Mouse (Mus musculus): ENCODE measurements at regions not wholly inside any gene's neighbourhood (a gene's known extent, or its start where the extent isn't known, plus 50 kb on each side); places are given as distances from the start of the nearest gene placed in this dataset.

DNA sequence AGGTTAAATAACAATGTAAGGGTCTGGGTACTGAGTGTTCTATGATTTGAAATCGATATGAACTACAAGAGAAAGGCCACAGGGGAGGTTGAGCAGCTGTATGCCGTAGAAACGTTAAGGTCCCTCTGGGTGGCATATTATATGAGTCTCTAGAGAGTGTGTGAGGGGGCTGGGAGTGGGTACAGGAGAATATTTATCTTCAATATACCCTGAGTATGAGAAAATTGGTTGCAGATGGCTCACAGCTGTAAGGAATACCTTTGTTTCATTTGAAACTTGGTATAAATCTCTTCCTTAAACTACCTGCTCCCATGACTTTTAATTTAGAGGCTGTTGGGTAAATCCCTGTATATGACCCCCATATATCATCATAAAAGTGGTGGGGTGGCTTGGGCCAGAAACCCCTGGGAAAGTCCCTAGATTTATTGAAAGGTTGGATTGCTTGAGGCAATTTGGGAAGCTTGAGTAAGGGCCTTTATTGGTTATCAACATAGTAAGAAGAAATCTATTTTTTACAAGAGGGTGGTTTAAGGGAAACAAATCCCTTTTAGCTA is 128.7 kb upstream of the Prkg2 start:
- DNase-seq (ENCODE audit: low read depth, low spot score), result no peak

DNA sequence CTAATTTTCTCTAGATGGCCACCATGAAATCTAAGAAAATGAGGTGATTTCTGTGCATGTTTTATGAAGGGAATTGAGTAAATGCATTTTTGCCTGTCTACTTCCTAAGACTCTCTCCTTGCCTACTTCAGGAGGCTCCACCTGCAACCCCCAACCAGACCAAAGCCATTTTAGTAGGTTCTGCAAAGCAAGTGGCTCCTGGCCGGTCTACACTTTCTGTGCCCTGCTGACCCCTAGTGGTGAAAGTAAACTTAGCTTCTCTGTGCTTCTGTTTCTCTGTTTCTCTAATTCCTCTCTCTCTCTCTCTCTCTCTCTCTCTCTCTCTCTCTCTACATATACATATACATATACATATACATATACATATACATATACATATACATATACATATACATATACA is 120.8 kb upstream of the Prkg2 start:
- DNase-seq (ENCODE audit: low read depth, low spot score), result peak; percentile 40

DNA sequence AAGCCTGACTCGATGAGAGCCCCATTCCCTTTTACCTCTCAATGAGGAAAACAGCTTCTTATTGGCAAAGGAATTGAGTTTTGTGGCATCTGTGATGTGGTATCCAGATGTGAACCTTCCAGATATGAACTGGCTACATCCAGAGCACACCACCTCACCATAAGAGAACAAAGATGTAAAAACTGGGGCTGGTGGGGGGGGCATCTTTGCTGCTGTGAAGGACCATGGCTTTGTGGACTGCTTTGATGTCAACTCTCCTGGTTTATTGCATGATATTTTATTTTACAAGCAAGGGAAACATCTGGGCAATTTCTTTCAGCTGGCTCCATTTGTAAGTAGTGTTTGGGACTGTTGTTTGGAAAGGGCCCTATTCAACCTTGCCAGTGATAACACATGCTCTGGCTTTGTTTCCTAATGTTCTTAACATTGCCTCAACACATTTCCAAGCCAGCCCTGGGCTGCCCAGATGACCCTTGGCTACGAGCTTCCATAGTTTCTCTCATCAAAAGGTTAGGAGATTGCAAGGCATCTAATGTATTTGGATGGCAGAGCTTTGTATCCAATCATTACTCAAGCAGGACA is 116.2 kb upstream of the Prkg2 start:
- no peak for DNase-seq (ENCODE audit: low read depth, low spot score)

DNA sequence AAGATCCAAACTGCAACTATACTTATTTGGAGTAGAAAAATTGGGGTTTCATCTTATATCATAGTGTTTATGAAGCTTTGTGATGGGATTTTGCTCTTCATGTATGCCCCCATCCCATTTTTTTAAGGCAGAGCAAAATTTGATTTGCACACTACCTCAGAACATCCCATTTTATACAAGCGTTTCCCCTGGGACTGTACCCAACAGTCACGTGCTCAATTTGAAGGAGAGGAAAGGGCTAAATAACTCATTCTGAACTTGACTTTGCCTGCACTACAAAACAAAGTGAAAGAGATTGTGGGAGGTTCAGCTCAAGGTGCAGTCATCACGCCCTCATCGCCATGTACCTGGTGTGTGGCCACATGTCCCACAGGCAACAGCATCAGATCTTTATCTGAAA is 115.1 kb upstream of the Prkg2 start:
- no peak for DNase-seq (ENCODE audit: low read depth, low spot score)

GRCm38 (mm10) chr5:99149904-99150303 is 112.8 kb upstream of the Prkg2 start:
- DNase-seq (ENCODE audit: low read depth, low spot score), result no peak

DNA sequence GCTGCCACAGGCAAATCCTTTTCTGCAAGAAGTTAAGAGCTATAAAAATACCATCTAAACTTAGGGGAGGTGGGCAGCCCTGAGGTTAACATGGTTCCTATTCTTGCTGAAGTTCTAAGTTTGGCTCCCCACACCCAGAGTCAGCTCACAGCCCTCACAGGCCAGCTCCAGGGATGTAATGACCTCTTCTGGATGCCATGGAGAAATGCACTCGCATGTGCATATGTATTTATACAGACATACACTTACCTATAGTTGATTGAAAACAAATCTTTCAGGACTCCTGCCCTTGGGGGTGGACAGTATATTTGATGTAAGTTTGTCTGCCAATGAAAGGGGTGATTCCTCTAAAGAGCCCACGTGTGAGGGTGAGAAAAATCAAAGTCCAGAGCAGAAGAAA is 95.5 kb upstream of the Prkg2 start:
- no peak for DNase-seq (ENCODE audit: low read depth, low spot score)

- no peak for DNase-seq (ENCODE audit: low read depth, low spot score)
Measured at GRCm38 (mm10) chr5:99128628-99129027, 91.5 kb upstream of the Prkg2 start.

DNA sequence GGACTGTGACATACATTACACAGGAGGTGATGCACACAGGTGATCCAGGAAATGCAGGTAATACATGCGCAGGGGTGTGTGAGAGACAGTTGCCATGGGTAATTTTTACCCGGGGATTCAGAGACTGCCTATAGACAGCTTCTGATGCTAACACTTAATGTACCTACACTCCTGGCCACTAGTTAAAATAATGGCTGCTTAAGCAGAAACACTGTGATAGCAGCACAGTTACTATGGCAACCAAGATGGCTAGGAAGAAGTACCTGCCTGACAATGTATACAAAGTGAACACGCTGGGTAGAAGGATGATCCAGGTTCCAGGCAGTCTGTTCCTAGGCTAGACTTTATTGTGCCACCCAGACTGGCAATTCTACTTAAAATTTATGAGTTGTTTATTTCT is 88.3 kb upstream of the Prkg2 start:
- DNase-seq (ENCODE audit: low read depth, low spot score), result peak; percentile 16

DNA sequence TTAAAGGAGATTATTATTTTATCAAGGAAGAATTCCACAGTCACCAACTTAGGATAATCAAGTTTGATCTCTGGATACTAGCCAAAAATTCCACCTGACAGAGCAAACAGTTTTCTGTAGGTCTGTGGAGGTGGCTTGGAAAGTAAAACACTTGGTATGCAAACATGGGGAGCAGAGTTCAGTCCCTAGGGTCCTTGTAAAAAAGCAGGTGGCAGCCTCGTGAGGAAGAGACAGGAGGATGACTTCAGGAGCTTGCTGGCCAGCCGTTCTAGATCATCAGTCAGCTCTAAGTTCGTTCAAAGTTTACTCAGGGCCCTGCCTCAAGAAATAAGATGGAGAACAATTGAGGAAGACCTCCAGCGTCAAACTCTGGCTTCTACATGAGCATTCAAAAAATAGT is 74.6 kb upstream of the Prkg2 start:
- DNase-seq (ENCODE audit: low read depth, low spot score), result no peak

- no peak for DNase-seq (ENCODE audit: low read depth, low spot score)
Measured at GRCm38 (mm10) chr5:99111235-99111634, 74.1 kb upstream of the Prkg2 start.

GRCm38 (mm10) chr5:99099727-99100116 is 62.6 kb upstream of the Prkg2 start:
- DNase-seq (ENCODE audit: low read depth, low spot score), result no peak

DNA sequence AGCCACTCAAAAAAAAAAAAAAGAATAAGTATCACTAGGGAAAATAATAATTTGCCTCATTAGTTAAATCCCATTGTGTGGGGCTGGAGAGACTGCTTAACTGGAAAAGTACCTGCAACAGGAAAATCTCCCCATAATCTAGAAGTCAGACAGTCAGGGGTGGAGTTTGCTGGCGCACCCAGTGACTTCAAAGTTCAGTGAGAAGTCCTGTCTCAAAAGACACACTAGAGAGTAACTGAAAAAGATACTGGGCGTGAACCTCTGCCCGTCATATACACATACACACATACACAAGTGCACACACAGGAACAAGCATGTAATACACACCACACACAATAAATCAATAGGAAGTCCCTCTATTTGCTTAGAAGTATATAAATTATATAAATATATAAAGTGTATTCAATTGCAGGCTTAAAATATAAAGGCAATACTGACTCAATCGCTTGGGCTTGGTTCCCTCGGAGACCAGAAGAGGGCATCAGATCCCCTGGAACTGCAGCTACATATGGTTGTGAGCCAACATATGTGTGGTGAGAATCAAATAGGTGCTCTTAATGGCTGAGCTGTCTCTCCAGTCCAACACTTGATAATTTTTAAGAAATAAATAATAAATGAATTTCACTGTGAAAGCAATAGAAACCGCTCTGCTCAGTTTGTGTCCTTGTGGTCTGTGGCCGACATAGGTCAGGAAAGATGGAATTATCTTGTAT is 62.0 kb upstream of the Prkg2 start:
- DNase-seq (ENCODE audit: low read depth, low spot score), result no peak

Data from R1 (cell line).